Mouse (Mus musculus) stomach, postnatal 0 days (tissue): ENCODE data around the gene Cd300lb.

Experiments
- CTCF ChIP-seq: IDR thresholded peaks from 2 replicates; pipeline ENCODE4 v1.5.1; 2016; ENCODE audit warnings: antibody characterized with exemption, low read depth, mild to moderate bottlenecking, moderate library complexity
- EP300 ChIP-seq: optimal IDR thresholded peaks from 2 replicates; pipeline ENCODE3; 2016; ENCODE audit warnings: antibody characterized with exemption

GRCm38 (mm10) chr11:114923961-114924360 is 10.2 kb downstream of the Cd300lb start:
- TF ChIP-seq CTCF (peak; percentile 63), EP300 (no peak)
